Mouse (Mus musculus) midbrain, embryonic 14.5 days (tissue): ENCODE measurements at regions not wholly inside any gene's neighbourhood (a gene's known extent, or its start where the extent isn't known, plus 50 kb on each side); places are given as distances from the start of the nearest gene placed in this dataset.

Experiments
- ATAC-seq: fragments of 200-750 bp; cut with Nextera tagmentation; 2 replicates; pipeline ENCODE4 v1.8.0; 2017; ENCODE audit warnings: moderate number of reproducible peaks, moderate library complexity; ENCODE audit not compliant: low FRiP score, low TSS enrichment
- DNase-seq: peaks from one replicate; pipeline ENCODE4 v3.0.0-alpha.2; 2015
- H3K27ac ChIP-seq: fragments of 300-500 bp; sonication (generic); replicated peaks from 2 replicates; pipeline ENCODE4 v1.5.1; 2014; ENCODE audit warnings: mild to moderate bottlenecking, low read depth, low read length, moderate library complexity
- H3K27me3 ChIP-seq: fragments of 300-500 bp; sonication (generic); 2 replicates; pipeline ENCODE4 v1.6.1; 2014; ENCODE audit warnings: low read length, control low read depth, mixed read lengths; ENCODE audit not compliant: control insufficient read depth, insufficient read depth
- H3K36me3 ChIP-seq: fragments of 300-500 bp; sonication (generic); 2 replicates; pipeline ENCODE4 v1.6.1; 2014; ENCODE audit warnings: low read length, control low read depth; ENCODE audit not compliant: control insufficient read depth, insufficient read depth
- H3K4me1 ChIP-seq: fragments of 300-500 bp; sonication (generic); 2 replicates; pipeline ENCODE4 v1.6.1; 2014; ENCODE audit warnings: mild to moderate bottlenecking, antibody characterized with exemption, low read length, control low read depth; ENCODE audit not compliant: control insufficient read depth, insufficient read depth
- H3K4me2 ChIP-seq: fragments of 300-500 bp; sonication (generic); 2 replicates; pipeline ENCODE4 v1.6.1; 2014; ENCODE audit warnings: mild to moderate bottlenecking, low read length, moderate library complexity
- H3K4me3 ChIP-seq: fragments of 300-500 bp; sonication (generic); replicated peaks from 2 replicates; pipeline ENCODE4 v1.5.1; 2014; ENCODE audit warnings: low read depth, low read length
- H3K9ac ChIP-seq: fragments of 300-500 bp; sonication (generic); replicated peaks from 2 replicates; pipeline ENCODE4 v1.6.1; 2014; ENCODE audit warnings: mild to moderate bottlenecking, low read length, moderate library complexity
- H3K9me3 ChIP-seq: fragments of 300-500 bp; sonication (generic); 2 replicates; pipeline ENCODE4 v1.6.1; 2016; ENCODE audit warnings: low read length, control low read depth, mixed read lengths; ENCODE audit not compliant: control insufficient read depth
- WGBS: fragments of 180-500 bp; shearing (Covaris S2); extraction: QIAGEN DNeasy Blood & Tissue Kit; methylation state at CpG from one replicate; pipeline ENCODE4 v1.1.7; 2014; 5-methylcytosine and 5-hydroxymethylcytosine counted together

DNA sequence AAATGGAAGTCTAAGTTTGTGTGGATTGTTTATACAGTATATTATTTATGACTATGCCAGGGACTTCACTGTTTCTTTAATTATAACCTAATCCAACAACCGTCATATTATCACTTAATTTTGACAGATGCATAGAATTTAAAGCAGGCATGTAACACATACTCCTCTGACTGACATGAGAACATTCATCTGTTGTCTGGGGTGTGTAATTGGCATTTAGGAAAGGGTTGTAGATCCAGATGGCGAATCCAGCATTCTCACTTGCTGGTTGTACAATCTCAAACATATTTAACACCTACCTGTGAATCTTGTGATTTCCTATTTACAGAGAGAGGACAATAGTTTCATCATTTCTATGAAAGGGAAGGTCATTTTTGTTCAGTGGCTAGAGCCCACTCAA lies 50.8 kb upstream of the App start:
- Histone ChIP-seq H3K4me2 (no peak overlapping the region), H3K36me3 (no peaks in the 10 kb centered on the region), H3K9ac (no peak overlapping the region), H3K27ac (no peak overlapping the region), H3K4me3 (no peak overlapping the region), H3K27me3 (no peaks in the 10 kb centered on the region), H3K4me1 (no peaks in the 10 kb centered on the region), H3K9me3 (no peaks in the 10 kb centered on the region)
- 83% methylated on average over 2 of the region's 2 CpGs for WGBS
- DNase-seq (no peak), ATAC-seq (no peak)
